8 mouse cellular contexts compared by ENCODE assay signal in the genomic region with DNA sequence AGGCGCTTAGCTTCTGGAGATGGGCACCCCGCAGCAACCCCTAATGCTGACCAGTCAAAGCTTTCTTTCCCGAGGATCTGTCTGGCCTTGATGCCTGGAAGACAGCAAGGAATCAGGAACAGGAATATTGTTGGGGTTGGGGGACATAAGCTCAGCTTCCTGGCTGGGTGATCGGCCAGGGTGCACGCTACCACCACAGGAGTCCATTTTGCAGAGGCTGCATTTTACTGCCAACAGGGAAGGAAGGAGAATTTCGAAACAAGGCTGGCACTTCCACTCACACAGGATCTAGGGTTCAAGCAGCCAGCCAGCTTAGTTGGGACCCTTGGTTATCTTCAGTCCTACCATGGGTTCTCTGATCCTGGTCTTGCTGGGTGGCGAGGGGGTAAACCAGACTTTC. TPM values are rescaled to one million over a fixed set of nuclear protein-coding genes. Genes with fewer than 3 reads are reported as not detected.
A peak's percentile ranks its signal among the peaks of the same experiment; 100 is the strongest.
DNase-seq lines count a peak whose midpoint lies in the region; ATAC-seq and TF ChIP-seq lines count a peak whose summit lies in the region.

No protein-coding gene starts in this region.

- ATAC-seq in megakaryocyte, adult 5-6 weeks (ENCODE audit: poor library complexity, severe bottlenecking) = no peak
- ATAC-seq in forebrain, embryonic 11.5 days (replicated peaks; ENCODE audit: low FRiP score) = no peak; the same call in 1 of the 2 replicates
- ATAC-seq in limb, embryonic 13.5 days (ENCODE audit: low FRiP score, low read depth) = no peak

- H3K27ac ChIP-seq in forebrain, embryonic 11.5 days (ENCODE audit: low read depth, low read length) = no peak overlapping the region
- no peak overlapping the region; the same call in 1 of the 2 replicates for H3K27ac ChIP-seq in limb, embryonic 13.5 days
- H3K27ac ChIP-seq in olfactory bulb, adult 2 months (ENCODE audit: insufficient read depth, low read depth, low read length) = peak overlapping the region; percentile 2; the same call in 1 of the 2 replicates

- WGBS in forebrain, embryonic 11.5 days = 48% methylated on average over 7 of the region's 7 CpGs
- WGBS in limb, embryonic 13.5 days = 47% methylated on average over 7 of the region's 7 CpGs
- 24% methylated on average over 7 of the region's 7 CpGs for WGBS in olfactory bulb, adult 2 months

- no peak; the same call in 1 of the 2 replicates for TF ChIP-seq POLR2A in olfactory bulb, adult 2 months (IDR thresholded peaks at IDR 0.05; ENCODE audit: insufficient read depth, low read depth, low read length)

- peaks cover 62% of the 10 kb centered on the region for H3K4me1 ChIP-seq in megakaryocyte, embryonic 14.5 days
- peaks cover 6% of the 10 kb centered on the region; the same call in 1 of the 2 replicates for H3K4me1 ChIP-seq in forebrain, embryonic 11.5 days (replicated peaks; ENCODE audit: control insufficient read depth, insufficient read depth, low read length)
- H3K4me1 ChIP-seq in limb, embryonic 13.5 days = peaks cover 20% of the 10 kb centered on the region
- peaks cover 18% of the 10 kb centered on the region for H3K4me1 ChIP-seq in olfactory bulb, adult 2 months (ENCODE audit: control insufficient read depth, insufficient read depth, low read length)

- peak overlapping the region; percentile 77; the same call in 1 of the 2 replicates for H3K4me2 ChIP-seq in forebrain, embryonic 11.5 days (ENCODE audit: low read depth, low read length, severe bottlenecking)
- H3K4me2 ChIP-seq in limb, embryonic 13.5 days (replicated peaks) = peak overlapping the region; percentile 85

- no peak overlapping the region for H3K9ac ChIP-seq in forebrain, embryonic 11.5 days (ENCODE audit: low read length)
- no peak overlapping the region for H3K9ac ChIP-seq in limb, embryonic 13.5 days

- H3K36me3 ChIP-seq in megakaryocyte, embryonic 14.5 days (replicated peaks; ENCODE audit: low read length) = peaks cover 63% of the 10 kb centered on the region
- H3K36me3 ChIP-seq in forebrain, embryonic 11.5 days (ENCODE audit: control insufficient read depth, insufficient read depth, low read length) = peaks cover 4% of the 10 kb centered on the region; the same call in 1 of the 2 replicates
- H3K36me3 ChIP-seq in limb, embryonic 13.5 days = peaks cover 54% of the 10 kb centered on the region

- peak overlapping the region; percentile 98 for H3K4me3 ChIP-seq in megakaryocyte, embryonic 14.5 days (replicated peaks)
- peak overlapping the region; percentile 56 for H3K4me3 ChIP-seq in forebrain, embryonic 11.5 days (ENCODE audit: low read depth, low read length)
- peak overlapping the region; percentile 66 for H3K4me3 ChIP-seq in limb, embryonic 13.5 days
- H3K4me3 ChIP-seq in olfactory bulb, adult 2 months (ENCODE audit: insufficient read depth, low read depth, low read length) = peak overlapping the region; percentile 81

- DNase-seq in forebrain, embryonic 11.5 days (ENCODE audit: low spot score) = no peak
- no peak for DNase-seq in cerebellum, adult 9-10 months
- no peak for DNase-seq in cerebellum, postnatal 14 days
- DNase-seq in embryo, embryonic 9.5 days (ENCODE audit: extremely low spot score) = no peak

- no peak for TF ChIP-seq CTCF in olfactory bulb, adult 2 months (IDR thresholded peaks at IDR 0.05; ENCODE audit: insufficient read depth, low read depth, low read length)

- H3K27me3 ChIP-seq in megakaryocyte, embryonic 14.5 days (replicated peaks) = peaks cover 8% of the 10 kb centered on the region
- H3K27me3 ChIP-seq in forebrain, embryonic 11.5 days (ENCODE audit: control insufficient read depth, insufficient read depth, low read length) = peaks cover 3% of the 10 kb centered on the region; the same call in 1 of the 2 replicates
- no peaks in the 10 kb centered on the region for H3K27me3 ChIP-seq in limb, embryonic 13.5 days

- H3K9me3 ChIP-seq in megakaryocyte, embryonic 14.5 days = peaks cover 4% of the 10 kb centered on the region
- H3K9me3 ChIP-seq in forebrain, embryonic 11.5 days (ENCODE audit: control insufficient read depth, low read length) = no peaks in the 10 kb centered on the region; the same call in 1 of the 2 replicates
- peaks cover 4% of the 10 kb centered on the region; the same call in 1 of the 2 replicates for H3K9me3 ChIP-seq in limb, embryonic 13.5 days

RNA-seq across cellular contexts. Expression of gene Ankrd13d, which starts 0.7 kb away (rescaled TPM):
- 5.6 TPM in 1 of 2 replicates, not detected in the other for polyA plus RNA-seq in megakaryocyte, embryonic 14.5 days (2012; ENCODE audit: insufficient read depth, low replicate concordance)
- total RNA-seq in megakaryocyte, adult 5-6 weeks (2015) = 6.5 and 7.2 TPM in 2 replicates
- total RNA-seq in megakaryocyte, adult 5-6 weeks (2017) = 8.7 and 10.5 TPM in 2 replicates
- 9.5 and 12.1 TPM in 2 replicates for polyA plus RNA-seq in forebrain, embryonic 11.5 days (2014; fragmentation: Nextera tagmentation; extraction: Ambion mirVana)
- polyA plus RNA-seq in limb, embryonic 13.5 days (2015; fragmentation: Nextera tagmentation; extraction: Ambion mirVana) = 13.6 and 14.7 TPM in 2 replicates
- polyA plus RNA-seq in olfactory bulb, adult 2 months (2012; ENCODE audit: insufficient read depth, insufficient read length, low replicate concordance, missing spikeins) = not detected in 2 replicates

RNA-seq across cellular contexts. Expression of gene Ssh3, which starts 14.7 kb away (rescaled TPM):
- 16.5 and 28.6 TPM in 2 replicates for polyA plus RNA-seq in megakaryocyte, embryonic 14.5 days (2012; ENCODE audit: insufficient read depth, low replicate concordance)
- total RNA-seq in megakaryocyte, adult 5-6 weeks (2015) = 15.9 and 16.5 TPM in 2 replicates
- total RNA-seq in megakaryocyte, adult 5-6 weeks (2017) = 17.2 and 19.8 TPM in 2 replicates
- polyA plus RNA-seq in forebrain, embryonic 11.5 days (2014; fragmentation: Nextera tagmentation; extraction: Ambion mirVana) = 3.3 and 4.2 TPM in 2 replicates
- polyA plus RNA-seq in limb, embryonic 13.5 days (2015; fragmentation: Nextera tagmentation; extraction: Ambion mirVana) = 15.7 and 16.0 TPM in 2 replicates
- polyA plus RNA-seq in olfactory bulb, adult 2 months (2012; ENCODE audit: insufficient read depth, insufficient read length, low replicate concordance, missing spikeins) = not detected in 2 replicates

RNA-seq across cellular contexts. Expression of gene Grk2, which starts 22.4 kb away (rescaled TPM):
- 265 and 541 TPM in 2 replicates for polyA plus RNA-seq in megakaryocyte, embryonic 14.5 days (2012; ENCODE audit: insufficient read depth, low replicate concordance)
- 278 TPM in 2 replicates for total RNA-seq in megakaryocyte, adult 5-6 weeks (2015)
- total RNA-seq in megakaryocyte, adult 5-6 weeks (2017) = 231 and 296 TPM in 2 replicates
- polyA plus RNA-seq in forebrain, embryonic 11.5 days (2014; fragmentation: Nextera tagmentation; extraction: Ambion mirVana) = 18.1 and 19.7 TPM in 2 replicates
- polyA plus RNA-seq in limb, embryonic 13.5 days (2015; fragmentation: Nextera tagmentation; extraction: Ambion mirVana) = 16.5 and 18.5 TPM in 2 replicates
- polyA plus RNA-seq in olfactory bulb, adult 2 months (2012; ENCODE audit: insufficient read depth, insufficient read length, low replicate concordance, missing spikeins) = 210 TPM in 1 of 2 replicates, not detected in the other

RNA-seq across cellular contexts. Expression of gene Pold4, which starts 52.0 kb away (rescaled TPM):
- polyA plus RNA-seq in megakaryocyte, embryonic 14.5 days (2012; ENCODE audit: insufficient read depth, low replicate concordance) = 67.5 and 91.7 TPM in 2 replicates
- total RNA-seq in megakaryocyte, adult 5-6 weeks (2015) = 98.9 and 105 TPM in 2 replicates
- total RNA-seq in megakaryocyte, adult 5-6 weeks (2017) = 102 and 122 TPM in 2 replicates
- polyA plus RNA-seq in forebrain, embryonic 11.5 days (2014; fragmentation: Nextera tagmentation; extraction: Ambion mirVana) = 8.0 and 8.8 TPM in 2 replicates
- 17.6 and 21.4 TPM in 2 replicates for polyA plus RNA-seq in limb, embryonic 13.5 days (2015; fragmentation: Nextera tagmentation; extraction: Ambion mirVana)
- not detected in 2 replicates for polyA plus RNA-seq in olfactory bulb, adult 2 months (2012; ENCODE audit: insufficient read depth, insufficient read length, low replicate concordance, missing spikeins)
